Mouse (Mus musculus) left cerebral cortex, postnatal 36 days (tissue): ENCODE results near the gene Aagab. TPM values are rescaled to one million over a fixed set of nuclear protein-coding genes. Genes with fewer than 3 reads are reported as not detected.

Source experiments
- total RNA-seq, 2 experiments: library from RNA; stranded (reverse); gene quantifications; 2 replicates each; pipeline ENCODE4 v1.2.3; 2021

The Aagab gene
- total RNA-seq, 2 experiments from 2014 or later: 44.8 to 51.7 TPM

Other genes with a start within 250 kb of the Aagab start
- gene Map2k5, start 224.8 kb upstream of the Aagab start, total RNA-seq: 10 to 100 TPM; 36.3 to 36.7 TPM
- 10 to 100 TPM; 24.8 to 27.3 TPM for gene 2300009A05Rik, start 203.4 kb upstream of the Aagab start, total RNA-seq
- gene Iqch, start 167 bp upstream of the Aagab start, total RNA-seq: under 1 TPM in 1 of 2 experiments, not detected in 1; 0.14 TPM
- 10 to 100 TPM; 45.2 to 71.2 TPM for gene Smad3, start 155.3 kb downstream of the Aagab start, total RNA-seq